Mouse (Mus musculus): Measurements from ENCODE around the gene Zglp1.
"Not testable (repeated sequence)": the region's sequence is repeated elsewhere in the genome, so short reads cannot be mapped to it uniquely, and the experiment has no call there.

Gene Zglp1

GRCm38 (mm10) chr9:21072641-21073040, 5.7 kb upstream of the Zglp1 start:
- DNase-seq (ENCODE audit: low spot score): no peak

- peak; percentile 59 for DNase-seq (ENCODE audit: low spot score)
Measured at GRCm38 (mm10) chr9:21062928-21063327, 4.0 kb downstream of the Zglp1 start.

GRCm38 (mm10) chr9:21051578-21051977, 15.3 kb downstream of the Zglp1 start:
- DNase-seq (ENCODE audit: low spot score): no peak

GRCm38 (mm10) chr9:21045235-21045634, 21.7 kb downstream of the Zglp1 start:
- no peak for DNase-seq (ENCODE audit: low spot score)

GRCm38 (mm10) chr9:21044785-21045184, 22.1 kb downstream of the Zglp1 start:
- not testable (repeated sequence) for DNase-seq (ENCODE audit: low spot score)

GRCm38 (mm10) chr9:21043563-21043962, 23.3 kb downstream of the Zglp1 start:
- DNase-seq (ENCODE audit: low spot score): no peak

- DNase-seq (ENCODE audit: low spot score): peak; percentile 81
Measured at GRCm38 (mm10) chr9:21041308-21041707, 25.6 kb downstream of the Zglp1 start.

GRCm38 (mm10) chr9:21039779-21040178, 27.1 kb downstream of the Zglp1 start:
- DNase-seq (ENCODE audit: low spot score): no peak

GRCm38 (mm10) chr9:21037481-21037891, 29.4 kb downstream of the Zglp1 start:
- peak; percentile 41 for DNase-seq (ENCODE audit: low spot score)

GRCm38 (mm10) chr9:21036666-21037065, 30.2 kb downstream of the Zglp1 start:
- DNase-seq (ENCODE audit: low spot score): peak; percentile 42

GRCm38 (mm10) chr9:21036161-21036560, 30.7 kb downstream of the Zglp1 start:
- no peak for DNase-seq (ENCODE audit: low spot score)

- no peak for DNase-seq (ENCODE audit: low spot score)
Measured at GRCm38 (mm10) chr9:21035586-21035985, 31.3 kb downstream of the Zglp1 start.

GRCm38 (mm10) chr9:21034481-21035085, 32.3 kb downstream of the Zglp1 start:
- DNase-seq (ENCODE audit: low spot score): no peak

- DNase-seq (ENCODE audit: low spot score): peak; percentile 82
Measured at GRCm38 (mm10) chr9:21033136-21033535, 33.8 kb downstream of the Zglp1 start.

GRCm38 (mm10) chr9:21032491-21032890, 34.4 kb downstream of the Zglp1 start:
- no peak for DNase-seq (ENCODE audit: low spot score)

- DNase-seq (ENCODE audit: low spot score): peak; percentile 86
Measured at GRCm38 (mm10) chr9:21031896-21032351, 35.0 kb downstream of the Zglp1 start, which contains the start of gene Icam5. Gene Icam5 (plus strand): TSS chr9:21032073.

GRCm38 (mm10) chr9:21031251-21031895, 35.5 kb downstream of the Zglp1 start:
- DNase-seq (ENCODE audit: low spot score): peak; percentile 75

- peak; percentile 92 for DNase-seq (ENCODE audit: low spot score)
Measured at GRCm38 (mm10) chr9:21030781-21031250, 36.1 kb downstream of the Zglp1 start.

- no peak for DNase-seq (ENCODE audit: low spot score)
Measured at GRCm38 (mm10) chr9:21030055-21030600, 36.8 kb downstream of the Zglp1 start.

- peak; percentile 84 for DNase-seq (ENCODE audit: low spot score)
Measured at GRCm38 (mm10) chr9:21029291-21030054, 37.4 kb downstream of the Zglp1 start, which contains the start of gene Icam4. Gene Icam4 (plus strand): TSS chr9:21029373.

- no peak for DNase-seq (ENCODE audit: low spot score)
Measured at GRCm38 (mm10) chr9:21028560-21029110, 38.3 kb downstream of the Zglp1 start.

- DNase-seq (ENCODE audit: low spot score): no peak
Measured at GRCm38 (mm10) chr9:21027774-21028290, 39.1 kb downstream of the Zglp1 start.
